Mouse (Mus musculus) small intestine, adult 10 weeks (tissue): ENCODE data around the gene Tmem51. TPM values are rescaled to one million over a fixed set of nuclear protein-coding genes. Genes with fewer than 3 reads are reported as not detected.

Experiments
- polyA plus RNA-seq: library from polyadenylated mRNA; stranded (reverse); fragments of 350-450 nt; fragmentation: Illumina TruSeq; extraction: RNeasy Lipid Tissue Mini Kit (QIAGEN cat#74804); gene quantifications from one replicate; pipeline ENCODE4 v1.2.3, GENCODE M21; 2014; ENCODE audit warnings: low replicate concordance

Gene Tmem51
- polyA plus RNA-seq: not detected

GRCm38 (mm10) chr4:142084131-142084899 lies at the start of gene Tmem51:
Gene Tmem51, minus strand, starts transcription at chr4:142084304.

GRCm38 (mm10) chr4:142014659-142015608 lies 69.2 kb downstream of the Tmem51 start, which contains the start of gene Fhad1:
Gene Fhad1, minus strand, starts transcription at chr4:142015082.

Other genes starting within 250 kb of the Tmem51 start
- gene Ctrc, start 237.9 kb downstream of the Tmem51 start, polyA plus RNA-seq: not detected
- gene Efhd2, start 209.4 kb downstream of the Tmem51 start, polyA plus RNA-seq: 9.1 TPM
- not detected for gene Fhad1, start 69.2 kb downstream of the Tmem51 start, polyA plus RNA-seq
- gene Kazn, start 155.1 kb upstream of the Tmem51 start, polyA plus RNA-seq: 5.4 TPM